Mouse (Mus musculus): ENCODE measurements around the gene Fhdc1. TPM values are rescaled to one million over a fixed set of nuclear protein-coding genes. Genes with fewer than 3 reads are reported as not detected.

The Fhdc1 gene
- polyA plus RNA-seq, 1 experiment = 0.44 TPM

DNA sequence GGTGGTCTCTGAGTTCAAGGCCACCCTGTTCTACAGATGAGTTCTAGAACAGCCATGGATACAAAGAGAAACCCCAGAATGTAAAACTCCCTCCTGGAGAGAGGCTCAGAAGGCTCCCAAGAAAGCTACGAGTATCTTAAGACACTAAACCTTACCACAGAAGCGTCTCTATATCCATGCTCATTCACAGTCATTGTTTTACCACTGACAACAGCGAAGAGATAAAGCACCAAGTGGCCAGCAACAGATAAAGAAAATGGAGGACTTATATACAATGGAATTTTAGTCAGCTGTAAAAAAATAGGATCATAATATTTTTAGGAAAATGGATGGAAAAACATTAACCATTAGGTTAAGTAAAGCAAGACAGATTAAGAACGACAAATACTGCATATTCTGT is 25.0 kb upstream of the Fhdc1 start:
- no peak for TF ChIP-seq MAX (IDR thresholded peaks at IDR 0.05)
- H3K4me3 ChIP-seq (ENCODE audit: insufficient read depth, poor library complexity, severe bottlenecking) = no peak overlapping the region
- no peaks in the 10 kb centered on the region for H3K27me3 ChIP-seq (ENCODE audit: control insufficient read depth, insufficient read depth, insufficient read length)
- H3K79me2 ChIP-seq (ENCODE audit: control insufficient read depth, insufficient read depth) = no peaks in the 10 kb centered on the region
- no peak overlapping the region for H3ac ChIP-seq (ENCODE audit: control insufficient read depth, insufficient read length, low read depth)
- peaks cover 9% of the 10 kb centered on the region for H3K36me3 ChIP-seq (ENCODE audit: control insufficient read depth, insufficient read depth)
- H3K79me3 ChIP-seq (ENCODE audit: low read depth) = no peaks in the 10 kb centered on the region

GRCm38 (mm10) chr3:84504291-84504690 is 24.1 kb upstream of the Fhdc1 start:
- peaks cover 9% of the 10 kb centered on the region for H3K36me3 ChIP-seq (ENCODE audit: control insufficient read depth, insufficient read depth)
- H3K27me3 ChIP-seq (ENCODE audit: control insufficient read depth, insufficient read depth, insufficient read length) = no peaks in the 10 kb centered on the region
- TF ChIP-seq MAX (IDR thresholded peaks at IDR 0.05) (no peak), FOSL1 (IDR thresholded peaks at IDR 0.05; ENCODE audit: insufficient read depth, low read length, poor library complexity, severe bottlenecking) (no peak), CEBPB (IDR thresholded peaks at IDR 0.05; ENCODE audit: low read depth) (no peak), CTCF (IDR thresholded peaks at IDR 0.05; ENCODE audit: control insufficient read depth, insufficient read depth, insufficient read length) (no peak), USF1 (IDR thresholded peaks at IDR 0.05; ENCODE audit: low read depth) (no peak), MYOG (IDR thresholded peaks at IDR 0.05; ENCODE audit: control insufficient read depth, extremely low read depth, insufficient read length) (no peak), MYOD1 (IDR thresholded peaks at IDR 0.05; ENCODE audit: control insufficient read depth, insufficient read length, low read depth) (no peak)
- no peaks in the 10 kb centered on the region for H3K79me2 ChIP-seq (ENCODE audit: control insufficient read depth, insufficient read depth)
- H3ac ChIP-seq (ENCODE audit: control insufficient read depth, insufficient read length, low read depth) = no peak overlapping the region
- no peaks in the 10 kb centered on the region for H3K79me3 ChIP-seq (ENCODE audit: low read depth)
- H3K4me3 ChIP-seq (ENCODE audit: insufficient read depth, poor library complexity, severe bottlenecking) = no peak overlapping the region

- Histone ChIP-seq H3K27me3 (ENCODE audit: control insufficient read depth, insufficient read depth, insufficient read length) (no peaks in the 10 kb centered on the region), H3ac (ENCODE audit: control insufficient read depth, insufficient read length, low read depth) (no peak overlapping the region), H3K79me2 (ENCODE audit: control insufficient read depth, insufficient read depth) (no peaks in the 10 kb centered on the region), H3K4me3 (ENCODE audit: insufficient read depth, poor library complexity, severe bottlenecking) (no peak overlapping the region), H3K36me3 (ENCODE audit: control insufficient read depth, insufficient read depth) (peaks cover 14% of the 10 kb centered on the region), H3K79me3 (ENCODE audit: low read depth) (no peaks in the 10 kb centered on the region)
- peak; percentile 14 for TF ChIP-seq USF1 (IDR thresholded peaks at IDR 0.05; ENCODE audit: low read depth)
- TF ChIP-seq MYOG (IDR thresholded peaks at IDR 0.05; ENCODE audit: control insufficient read depth, extremely low read depth, insufficient read length) = no peak
These were observed 21.9 kb upstream of the Fhdc1 start for GRCm38 (mm10) chr3:84502101-84502500.

- no peak for TF ChIP-seq USF1 (IDR thresholded peaks at IDR 0.05; ENCODE audit: low read depth)
- no peak for TF ChIP-seq CTCF (IDR thresholded peaks at IDR 0.05; ENCODE audit: control insufficient read depth, insufficient read depth, insufficient read length)
- no peak for TF ChIP-seq MAX (IDR thresholded peaks at IDR 0.05)
- no peak for TF ChIP-seq FOSL1 (IDR thresholded peaks at IDR 0.05; ENCODE audit: insufficient read depth, low read length, poor library complexity, severe bottlenecking)
- TF ChIP-seq CEBPB (IDR thresholded peaks at IDR 0.05; ENCODE audit: low read depth) = no peak
- TF ChIP-seq MYOG (IDR thresholded peaks at IDR 0.05; ENCODE audit: control insufficient read depth, extremely low read depth, insufficient read length) = no peak
- TF ChIP-seq MYOD1 (IDR thresholded peaks at IDR 0.05; ENCODE audit: control insufficient read depth, insufficient read length, low read depth) = no peak
These were observed 20.3 kb upstream of the Fhdc1 start for GRCm38 (mm10) chr3:84500491-84500890.

GRCm38 (mm10) chr3:84497718-84498117 is 17.5 kb upstream of the Fhdc1 start:
- Histone ChIP-seq H3ac (ENCODE audit: control insufficient read depth, insufficient read length, low read depth) (no peak overlapping the region), H3K79me2 (ENCODE audit: control insufficient read depth, insufficient read depth) (no peaks in the 10 kb centered on the region), H3K36me3 (ENCODE audit: control insufficient read depth, insufficient read depth) (peaks cover 17% of the 10 kb centered on the region), H3K27me3 (ENCODE audit: control insufficient read depth, insufficient read depth, insufficient read length) (no peaks in the 10 kb centered on the region), H3K79me3 (ENCODE audit: low read depth) (no peaks in the 10 kb centered on the region), H3K4me3 (ENCODE audit: insufficient read depth, poor library complexity, severe bottlenecking) (no peak overlapping the region)
- no peak for TF ChIP-seq MYOG (IDR thresholded peaks at IDR 0.05; ENCODE audit: control insufficient read depth, extremely low read depth, insufficient read length)
- TF ChIP-seq CEBPB (IDR thresholded peaks at IDR 0.05; ENCODE audit: low read depth) = no peak
- TF ChIP-seq CTCF (IDR thresholded peaks at IDR 0.05; ENCODE audit: control insufficient read depth, insufficient read depth, insufficient read length) = no peak
- no peak for TF ChIP-seq FOSL1 (IDR thresholded peaks at IDR 0.05; ENCODE audit: insufficient read depth, low read length, poor library complexity, severe bottlenecking)
- no peak for TF ChIP-seq USF1 (IDR thresholded peaks at IDR 0.05; ENCODE audit: low read depth)
- no peak for TF ChIP-seq MYOD1 (IDR thresholded peaks at IDR 0.05; ENCODE audit: control insufficient read depth, insufficient read length, low read depth)

More at GRCm38 (mm10) chr3:84500491-84500890, 20.3 kb upstream of the Fhdc1 start:
- Histone ChIP-seq H3ac (ENCODE audit: control insufficient read depth, insufficient read length, low read depth) (no peak overlapping the region), H3K36me3 (ENCODE audit: control insufficient read depth, insufficient read depth) (peaks cover 15% of the 10 kb centered on the region), H3K79me3 (ENCODE audit: low read depth) (no peaks in the 10 kb centered on the region), H3K79me2 (ENCODE audit: control insufficient read depth, insufficient read depth) (no peaks in the 10 kb centered on the region), H3K4me3 (ENCODE audit: insufficient read depth, poor library complexity, severe bottlenecking) (no peak overlapping the region), H3K27me3 (ENCODE audit: control insufficient read depth, insufficient read depth, insufficient read length) (no peaks in the 10 kb centered on the region)

DNA sequence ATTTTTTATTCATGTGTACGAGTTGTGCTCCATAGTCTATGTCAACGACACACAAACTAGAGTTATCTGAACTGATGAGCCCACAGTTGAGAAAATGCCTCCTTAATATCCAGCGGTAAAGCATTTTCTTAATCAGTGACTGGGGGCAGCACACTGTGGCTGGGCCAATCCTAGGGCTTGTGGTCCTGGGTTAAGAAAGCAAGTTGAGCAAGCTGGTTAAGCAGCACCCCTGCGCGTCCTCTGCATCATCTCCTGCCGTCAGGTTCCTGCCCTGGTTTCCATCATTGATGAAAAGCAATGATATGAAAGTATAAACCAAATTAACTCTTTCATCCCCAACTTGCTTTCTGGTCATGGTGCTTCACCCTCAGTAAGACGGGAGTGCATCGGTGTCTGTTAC is 12.4 kb upstream of the Fhdc1 start:
- Histone ChIP-seq H3K36me3 (ENCODE audit: control insufficient read depth, insufficient read depth) (peaks cover 15% of the 10 kb centered on the region), H3K27me3 (ENCODE audit: control insufficient read depth, insufficient read depth, insufficient read length) (no peaks in the 10 kb centered on the region), H3K79me3 (ENCODE audit: low read depth) (no peaks in the 10 kb centered on the region), H3ac (ENCODE audit: control insufficient read depth, insufficient read length, low read depth) (no peak overlapping the region), H3K79me2 (ENCODE audit: control insufficient read depth, insufficient read depth) (no peaks in the 10 kb centered on the region), H3K4me3 (ENCODE audit: insufficient read depth, poor library complexity, severe bottlenecking) (no peak overlapping the region)
- TF ChIP-seq CTCF (IDR thresholded peaks at IDR 0.05; ENCODE audit: control insufficient read depth, insufficient read depth, insufficient read length) (no peak), MYOD1 (IDR thresholded peaks at IDR 0.05; ENCODE audit: control insufficient read depth, insufficient read length, low read depth) (no peak), FOSL1 (IDR thresholded peaks at IDR 0.05; ENCODE audit: insufficient read depth, low read length, poor library complexity, severe bottlenecking) (no peak), USF1 (IDR thresholded peaks at IDR 0.05; ENCODE audit: low read depth) (no peak), MAX (IDR thresholded peaks at IDR 0.05) (no peak), CEBPB (IDR thresholded peaks at IDR 0.05; ENCODE audit: low read depth) (no peak), MYOG (IDR thresholded peaks at IDR 0.05; ENCODE audit: control insufficient read depth, extremely low read depth, insufficient read length) (no peak)
